Mouse (Mus musculus): ENCODE results near the gene Syt6. TPM values are rescaled to one million over a fixed set of nuclear protein-coding genes. Genes with fewer than 3 reads are reported as not detected.

Syt6 gene
- polyA plus RNA-seq, 1 experiment from 2014 or later, result 11.3 TPM

DNA sequence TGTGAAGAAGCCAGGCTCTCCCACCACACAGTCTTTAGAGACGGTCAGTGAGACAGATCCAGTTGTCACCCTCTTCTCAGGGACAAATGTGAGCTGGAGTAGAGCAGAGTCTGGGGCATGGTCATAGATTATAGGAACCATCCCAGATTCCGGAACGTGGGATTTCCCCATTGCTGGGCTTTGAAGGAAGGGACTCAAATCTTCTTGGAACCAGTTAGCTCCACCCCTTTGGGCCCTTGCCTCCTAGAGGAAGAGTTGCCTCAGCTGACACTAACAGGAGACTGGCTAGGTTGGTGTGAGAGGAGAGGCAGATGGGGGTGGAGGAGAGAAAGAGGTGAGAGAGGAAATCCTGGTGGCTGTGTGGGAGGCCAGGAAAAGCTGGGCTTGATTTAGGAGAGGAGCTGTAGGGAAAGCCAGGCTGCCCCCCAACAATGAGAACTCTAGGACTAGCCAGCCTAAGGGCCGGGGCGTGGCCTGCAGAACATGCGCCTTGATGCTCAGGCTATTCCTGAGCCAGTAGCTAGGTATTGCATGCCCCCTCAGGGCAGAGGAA lies 31.1 kb downstream of the Syt6 start:
- WGBS, result 85% methylated on average over 6 of the region's 6 CpGs
- Histone ChIP-seq H3K9ac (no peak overlapping the region), H3K9me3 (no peaks in the 10 kb centered on the region), H3K27ac (0 out of 2 replicates have a peak overlapping the region, but pooled peaks have one; percentile 12), H3K4me1 (replicated peaks) (peaks cover 19% of the 10 kb centered on the region), H3K4me2 (no peak overlapping the region), H3K4me3 (no peak overlapping the region), H3K36me3 (no peaks in the 10 kb centered on the region), H3K27me3 (no peaks in the 10 kb centered on the region)
- no peak for ATAC-seq (ENCODE audit: low FRiP score)

DNA sequence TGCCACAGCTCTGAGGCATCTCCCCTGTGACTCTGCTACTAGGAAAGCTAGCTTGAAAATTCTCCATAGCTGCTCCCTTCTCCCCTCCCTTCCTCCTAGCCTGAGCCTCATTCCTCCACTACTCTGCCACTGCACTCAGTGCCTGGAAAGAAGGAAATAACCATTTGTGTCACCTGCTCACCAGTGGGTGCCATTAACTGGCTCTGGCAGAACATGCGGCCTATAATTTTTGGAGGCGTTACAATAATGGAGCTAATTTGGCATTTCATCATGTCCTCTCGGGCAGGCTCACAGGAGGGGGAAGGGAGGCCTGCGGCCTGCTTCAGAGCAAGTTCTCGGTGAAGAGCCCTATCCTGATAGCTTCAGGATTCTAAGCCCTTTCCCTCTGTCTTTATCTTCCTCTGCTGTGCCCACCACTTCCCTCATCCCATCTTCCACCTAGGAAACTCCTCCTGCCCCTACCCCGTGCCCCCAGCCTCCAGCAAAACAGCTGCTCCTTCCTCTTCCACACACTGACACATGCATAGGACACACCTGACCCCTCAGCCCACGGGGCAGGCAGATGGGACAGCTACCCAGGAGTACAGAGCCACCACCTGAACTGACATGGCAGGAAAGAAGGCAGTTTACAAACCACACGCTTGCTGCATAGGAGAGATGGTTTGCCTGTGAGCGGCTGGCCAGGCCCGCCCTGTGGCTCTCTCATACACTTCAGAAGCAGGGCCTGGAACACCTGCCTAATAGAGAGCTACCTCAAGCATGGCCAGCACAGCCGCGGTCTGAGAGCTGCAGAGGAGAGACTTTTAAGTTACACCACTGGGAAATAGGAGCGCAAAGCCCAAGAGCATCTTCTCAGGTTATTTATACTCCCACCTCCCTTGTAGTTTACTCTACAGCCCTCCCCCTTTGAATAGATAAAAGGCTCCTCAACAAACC lies 31.9 kb downstream of the Syt6 start:
- Histone ChIP-seq H3K36me3 (no peaks in the 10 kb centered on the region), H3K9me3 (no peaks in the 10 kb centered on the region), H3K27me3 (no peaks in the 10 kb centered on the region), H3K4me3 (no peak overlapping the region), H3K9ac (0 out of 2 replicates have a peak overlapping the region, but pooled peaks have one; percentile 29), H3K4me2 (no peak overlapping the region), H3K27ac (peak overlapping the region; percentile 52; the same call in 1 of the 2 replicates), H3K4me1 (replicated peaks) (peaks cover 16% of the 10 kb centered on the region)
- ATAC-seq (ENCODE audit: low FRiP score), result peak; percentile 63
- WGBS, result 71% methylated on average over 13 of the region's 13 CpGs

- Histone ChIP-seq H3K4me2 (no peak overlapping the region), H3K4me3 (no peak overlapping the region), H3K27me3 (no peaks in the 10 kb centered on the region), H3K27ac (no peak overlapping the region), H3K9ac (no peak overlapping the region), H3K4me1 (replicated peaks) (peaks cover 16% of the 10 kb centered on the region), H3K9me3 (no peaks in the 10 kb centered on the region), H3K36me3 (no peaks in the 10 kb centered on the region)
- ATAC-seq (ENCODE audit: low FRiP score), result no peak
- WGBS, result 93% methylated on average over 5 of the region's 5 CpGs
Measured at GRCm38 (mm10) chr3:103610231-103610630, 35.2 kb downstream of the Syt6 start.

DNA sequence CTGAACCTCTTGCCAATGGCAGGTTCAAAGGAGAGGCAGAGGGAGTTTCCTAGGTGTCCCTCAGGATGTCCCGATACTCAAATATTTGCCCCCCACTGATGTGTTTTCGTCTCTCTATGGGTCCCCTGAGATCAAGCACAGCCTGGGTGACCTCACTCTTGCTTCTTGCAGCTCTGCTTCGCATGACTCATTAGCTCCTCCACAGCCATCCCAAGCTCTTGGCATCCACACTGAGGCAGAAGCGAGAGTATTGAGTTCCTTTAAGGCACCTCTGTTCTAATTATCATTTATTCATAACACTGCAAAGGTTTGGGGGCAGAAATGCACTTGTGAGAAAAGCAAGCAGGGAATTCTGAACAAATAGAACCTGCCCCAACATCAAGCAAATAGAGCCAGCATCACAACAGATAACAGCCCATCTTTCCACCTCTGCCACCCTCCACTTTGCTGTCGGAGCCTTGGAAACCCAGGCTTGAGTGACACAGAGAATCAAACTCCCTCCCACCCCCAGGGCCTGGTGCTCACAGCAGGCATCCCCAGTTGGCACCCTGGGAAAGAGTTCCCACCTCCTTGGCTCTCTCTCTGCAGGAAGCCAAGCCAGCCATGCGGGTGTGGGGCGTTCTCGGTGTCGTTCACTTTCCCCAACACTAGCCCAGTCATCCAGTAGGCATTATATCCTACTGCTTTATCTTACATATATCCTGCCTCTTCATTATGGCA lies 37.8 kb downstream of the Syt6 start:
- Histone ChIP-seq H3K9ac (no peak overlapping the region), H3K4me3 (no peak overlapping the region), H3K9me3 (no peaks in the 10 kb centered on the region), H3K4me2 (no peak overlapping the region), H3K27me3 (no peaks in the 10 kb centered on the region), H3K36me3 (no peaks in the 10 kb centered on the region), H3K27ac (no peak overlapping the region), H3K4me1 (replicated peaks) (0 out of 2 replicates have a peak, but pooled peaks cover 5% of the 10 kb centered on the region)
- no peak for ATAC-seq (ENCODE audit: low FRiP score)
- 78% methylated on average over 9 of the region's 9 CpGs for WGBS

DNA sequence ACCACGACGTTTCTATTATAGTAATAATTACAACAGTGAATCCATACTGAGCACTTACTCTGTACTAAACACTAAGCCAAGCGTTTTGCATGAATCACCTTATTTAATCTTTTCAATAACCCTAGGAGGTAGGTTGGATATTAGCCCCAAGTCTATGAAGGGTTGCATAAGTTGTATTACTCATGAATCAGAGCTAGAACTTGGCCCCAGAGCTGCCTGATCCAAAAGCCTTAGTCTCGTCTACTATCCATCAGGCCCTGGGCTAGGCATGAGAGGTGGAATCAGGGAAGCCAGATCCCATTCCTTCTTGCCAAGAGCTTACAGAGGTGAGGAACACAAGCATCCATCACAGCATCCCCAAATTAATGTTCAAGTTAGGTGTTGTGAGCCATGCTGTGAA lies 40.6 kb downstream of the Syt6 start:
- no peak overlapping the region for H3K4me2 ChIP-seq
- no peak overlapping the region for H3K4me3 ChIP-seq
- H3K27ac ChIP-seq, result no peak overlapping the region
- H3K9ac ChIP-seq, result no peak overlapping the region
- no peak for ATAC-seq (ENCODE audit: low FRiP score)
- 84% methylated on average over 4 of the region's 4 CpGs for WGBS
- H3K27me3 ChIP-seq, result no peaks in the 10 kb centered on the region
- no peaks in the 10 kb centered on the region for H3K9me3 ChIP-seq
- no peaks in the 10 kb centered on the region for H3K4me1 ChIP-seq (replicated peaks)
- no peaks in the 10 kb centered on the region for H3K36me3 ChIP-seq

DNA sequence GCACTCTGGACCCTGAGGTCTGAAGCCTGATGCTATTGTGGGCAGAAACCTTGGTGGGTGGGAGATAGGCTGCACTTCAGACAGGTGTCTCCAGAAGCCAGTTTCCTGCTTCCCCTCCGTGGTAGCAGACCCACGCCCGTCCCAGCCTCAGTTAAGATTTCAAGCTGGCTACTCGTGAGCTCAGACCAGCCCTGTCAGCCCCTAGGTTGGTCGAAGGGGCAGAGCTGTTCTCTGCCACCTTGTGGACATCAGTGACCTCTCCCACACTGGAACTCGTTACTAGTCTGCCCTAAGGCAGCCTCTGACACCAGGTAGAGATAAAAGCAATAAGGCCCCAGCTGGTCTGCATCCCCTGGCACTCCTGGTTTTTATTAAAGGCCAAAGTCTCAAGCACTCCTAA lies 42.0 kb downstream of the Syt6 start:
- WGBS, result 50% methylated on average over 6 of the region's 6 CpGs
- no peak for ATAC-seq (ENCODE audit: low FRiP score)
- Histone ChIP-seq H3K4me3 (no peak overlapping the region), H3K4me1 (replicated peaks) (no peaks in the 10 kb centered on the region), H3K36me3 (no peaks in the 10 kb centered on the region), H3K9me3 (no peaks in the 10 kb centered on the region), H3K9ac (no peak overlapping the region), H3K27ac (no peak overlapping the region), H3K4me2 (no peak overlapping the region), H3K27me3 (no peaks in the 10 kb centered on the region)

GRCm38 (mm10) chr3:103620101-103620500 lies 45.1 kb downstream of the Syt6 start:
- no peak overlapping the region for H3K27ac ChIP-seq
- no peaks in the 10 kb centered on the region for H3K27me3 ChIP-seq
- no peaks in the 10 kb centered on the region for H3K9me3 ChIP-seq
- no peaks in the 10 kb centered on the region for H3K36me3 ChIP-seq
- peaks cover 11% of the 10 kb centered on the region for H3K4me1 ChIP-seq (replicated peaks)
- ATAC-seq (ENCODE audit: low FRiP score), result no peak
- H3K4me2 ChIP-seq, result no peak overlapping the region
- no peak overlapping the region for H3K9ac ChIP-seq
- 77% methylated on average over 11 of the region's 11 CpGs for WGBS
- H3K4me3 ChIP-seq, result no peak overlapping the region

DNA sequence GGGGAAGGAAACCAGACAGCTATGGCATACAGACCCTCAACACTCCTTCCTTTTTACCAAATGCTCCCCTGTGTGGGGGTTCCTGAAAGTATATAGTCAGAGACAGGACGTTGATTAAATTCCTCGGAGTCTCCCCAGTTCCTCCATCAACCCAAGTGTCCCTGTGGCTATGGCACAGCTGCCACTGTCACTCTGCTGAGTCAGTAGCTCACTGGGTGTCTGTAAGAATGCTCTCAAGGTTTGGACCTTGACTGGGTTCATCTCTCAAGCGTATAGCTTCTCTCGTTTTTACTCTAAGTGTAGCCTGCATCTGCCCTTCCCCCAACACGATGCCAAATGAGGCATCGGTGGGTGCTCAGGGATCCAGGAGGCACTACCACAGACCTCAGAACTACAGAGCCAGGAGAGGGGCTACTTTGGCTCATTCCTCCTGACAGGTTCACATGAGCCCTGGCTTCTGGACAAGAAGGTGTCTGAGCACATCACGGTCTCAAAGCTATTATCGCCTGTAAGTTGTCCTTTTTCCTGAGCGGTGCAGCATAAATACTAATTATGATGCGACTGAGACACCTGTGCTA lies 49.0 kb downstream of the Syt6 start:
- no peaks in the 10 kb centered on the region for H3K9me3 ChIP-seq
- no peak overlapping the region for H3K9ac ChIP-seq
- WGBS, result 88% methylated on average over 10 of the region's 10 CpGs
- peaks cover 11% of the 10 kb centered on the region for H3K4me1 ChIP-seq (replicated peaks)
- H3K27me3 ChIP-seq, result no peaks in the 10 kb centered on the region
- no peak for ATAC-seq (ENCODE audit: low FRiP score)
- no peak overlapping the region for H3K4me2 ChIP-seq
- H3K27ac ChIP-seq, result no peak overlapping the region
- H3K36me3 ChIP-seq, result peaks cover 8% of the 10 kb centered on the region; the same call in 1 of the 2 replicates
- H3K4me3 ChIP-seq, result no peak overlapping the region

DNA sequence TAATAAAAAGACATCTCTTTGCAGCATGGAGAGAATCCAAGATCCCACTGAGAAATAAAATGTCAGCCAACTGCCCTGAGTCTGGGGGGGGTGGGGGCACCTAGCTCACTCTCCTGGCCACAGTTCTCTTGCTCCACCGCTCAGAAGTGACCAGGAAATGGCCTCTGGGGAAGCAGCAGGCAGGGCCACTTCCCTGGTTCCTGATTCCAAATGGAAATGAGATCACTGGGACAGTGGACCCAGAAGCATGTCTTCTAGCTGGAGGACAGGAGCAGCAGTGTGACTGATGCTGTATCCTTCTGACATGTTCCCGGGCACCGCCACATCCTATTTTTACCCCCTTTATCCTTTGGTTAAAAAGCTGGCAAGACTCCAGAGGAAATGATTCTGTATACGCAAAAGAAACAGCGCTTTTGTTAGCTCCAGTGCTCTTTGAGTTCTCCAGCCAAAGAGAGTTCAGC lies 49.6 kb downstream of the Syt6 start:
- no peaks in the 10 kb centered on the region for H3K9me3 ChIP-seq
- ATAC-seq (ENCODE audit: low FRiP score), result no peak
- H3K36me3 ChIP-seq, result peaks cover 8% of the 10 kb centered on the region; the same call in 1 of the 2 replicates
- H3K4me1 ChIP-seq (replicated peaks), result peaks cover 11% of the 10 kb centered on the region
- H3K27me3 ChIP-seq, result no peaks in the 10 kb centered on the region
- no peak overlapping the region for H3K4me3 ChIP-seq
- H3K9ac ChIP-seq, result no peak overlapping the region
- 43% methylated on average over 5 of the region's 5 CpGs for WGBS
- H3K27ac ChIP-seq, result no peak overlapping the region
- H3K4me2 ChIP-seq, result no peak overlapping the region

- no peak for ATAC-seq (ENCODE audit: low FRiP score)
- Histone ChIP-seq H3K27ac (no peak overlapping the region), H3K9ac (no peak overlapping the region), H3K9me3 (no peaks in the 10 kb centered on the region), H3K36me3 (peaks cover 8% of the 10 kb centered on the region; the same call in 1 of the 2 replicates), H3K4me3 (no peak overlapping the region), H3K4me1 (replicated peaks) (peaks cover 12% of the 10 kb centered on the region), H3K27me3 (no peaks in the 10 kb centered on the region), H3K4me2 (no peak overlapping the region)
- WGBS, result 83% methylated on average over 13 of the region's 13 CpGs
Measured at GRCm38 (mm10) chr3:103625169-103625568, 50.1 kb downstream of the Syt6 start.

DNA sequence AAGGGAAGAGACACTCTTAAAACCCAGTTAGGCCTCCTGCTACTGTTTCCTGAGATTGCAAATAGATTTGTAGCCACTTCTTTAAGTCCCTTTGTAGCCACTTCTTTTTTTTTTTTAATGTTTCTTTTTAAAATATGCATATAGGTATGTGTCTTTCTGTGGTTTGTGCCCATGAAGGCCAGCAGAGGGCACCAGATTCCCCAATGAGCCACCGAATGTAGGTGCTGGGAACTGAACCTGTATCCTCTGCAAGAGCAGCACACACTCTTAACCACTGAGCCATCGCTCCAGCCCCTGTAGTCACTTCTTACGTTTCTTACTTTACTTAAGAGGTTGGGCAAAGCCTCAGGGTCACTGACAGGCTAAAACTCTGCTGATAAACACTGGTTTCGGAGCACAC lies 51.5 kb downstream of the Syt6 start:
- peaks cover 18% of the 10 kb centered on the region for H3K4me1 ChIP-seq (replicated peaks)
- no peak for ATAC-seq (ENCODE audit: low FRiP score)
- no peak overlapping the region for H3K4me2 ChIP-seq
- H3K9ac ChIP-seq, result no peak overlapping the region
- no peak overlapping the region for H3K4me3 ChIP-seq
- no peaks in the 10 kb centered on the region for H3K27me3 ChIP-seq
- WGBS, result 92% methylated on average over 4 of the region's 4 CpGs
- no peak overlapping the region for H3K27ac ChIP-seq
- H3K36me3 ChIP-seq, result peaks cover 8% of the 10 kb centered on the region; the same call in 1 of the 2 replicates
- H3K9me3 ChIP-seq, result no peaks in the 10 kb centered on the region

DNA sequence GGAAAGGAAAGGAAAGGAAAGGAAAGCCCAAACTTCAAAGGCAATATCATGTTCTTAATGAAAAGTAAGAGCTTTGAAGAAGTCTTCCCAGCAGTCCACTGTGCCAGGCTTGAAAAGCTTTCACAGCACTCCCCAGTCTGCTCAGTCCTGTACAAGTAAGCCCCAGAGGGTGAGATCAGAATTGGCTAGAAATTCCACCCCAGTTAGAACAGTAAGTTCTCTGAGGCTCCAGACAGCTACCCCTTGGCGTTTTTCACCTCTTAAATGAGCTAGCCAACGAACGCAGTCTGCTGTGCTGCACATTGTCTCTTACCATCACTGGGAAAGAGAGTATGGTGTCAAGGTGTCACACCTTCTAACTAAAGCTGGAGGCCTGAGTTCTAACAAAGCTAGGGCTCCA lies 52.6 kb downstream of the Syt6 start:
- no peak overlapping the region for H3K4me2 ChIP-seq
- no peaks in the 10 kb centered on the region for H3K27me3 ChIP-seq
- H3K27ac ChIP-seq, result no peak overlapping the region
- no peak overlapping the region for H3K4me3 ChIP-seq
- peaks cover 18% of the 10 kb centered on the region for H3K4me1 ChIP-seq (replicated peaks)
- H3K9ac ChIP-seq, result no peak overlapping the region
- no peak for ATAC-seq (ENCODE audit: low FRiP score)
- no peaks in the 10 kb centered on the region for H3K9me3 ChIP-seq
- 93% methylated on average over 3 of the region's 3 CpGs for WGBS
- peaks cover 8% of the 10 kb centered on the region; the same call in 1 of the 2 replicates for H3K36me3 ChIP-seq
